Mouse (Mus musculus) heart, embryonic 13.5 days (tissue): ENCODE measurements around the gene Unc79. TPM values are rescaled to one million over a fixed set of nuclear protein-coding genes. Genes with fewer than 3 reads are reported as not detected.

Source experiments
- ATAC-seq: fragments of 200-750 bp; cut with Nextera tagmentation; 2 replicates; pipeline ENCODE4 v1.8.0; 2017; ENCODE audit warnings: moderate TSS enrichment; ENCODE audit not compliant: insufficient number of reproducible peaks, low FRiP score, low TSS enrichment; ENCODE audit errors: extremely low read depth
- H3K27ac ChIP-seq: fragments of 300-500 bp; sonication (generic); replicated peaks from 2 replicates; pipeline ENCODE4 v1.5.1; 2015; ENCODE audit warnings: moderate library complexity, mild to moderate bottlenecking, inconsistent platforms
- H3K27me3 ChIP-seq: fragments of 300-500 bp; sonication (generic); replicated peaks from 2 replicates; pipeline ENCODE4 v1.6.1; 2015; ENCODE audit warnings: mild to moderate bottlenecking, inconsistent platforms
- H3K36me3 ChIP-seq: fragments of 300-500 bp; sonication (generic); 2 replicates; pipeline ENCODE4 v1.6.1; 2015; ENCODE audit warnings: mild to moderate bottlenecking, inconsistent platforms
- H3K4me1 ChIP-seq: fragments of 300-500 bp; sonication (generic); 2 replicates; pipeline ENCODE4 v1.6.1; 2015; ENCODE audit warnings: inconsistent platforms
- H3K4me2 ChIP-seq: fragments of 300-500 bp; sonication (generic); 2 replicates; pipeline ENCODE4 v1.6.1; 2015; ENCODE audit warnings: inconsistent platforms, mild to moderate bottlenecking, moderate library complexity
- H3K4me3 ChIP-seq: fragments of 300-500 bp; sonication (generic); 2 replicates; pipeline ENCODE4 v1.5.1; 2015; ENCODE audit warnings: moderate library complexity, mild to moderate bottlenecking, inconsistent platforms
- H3K9ac ChIP-seq: fragments of 300-500 bp; sonication (generic); 2 replicates; pipeline ENCODE4 v1.6.1; 2015; ENCODE audit warnings: inconsistent platforms, mild to moderate bottlenecking, moderate library complexity
- H3K9me3 ChIP-seq: fragments of 300-500 bp; sonication (generic); 2 replicates; pipeline ENCODE4 v1.6.1; 2016; ENCODE audit warnings: inconsistent platforms
- WGBS: fragments of 180-500 bp; shearing (Covaris S2); methylation state at CpG from one replicate; pipeline ENCODE4 v1.1.7; 2015; ENCODE audit warnings: mixed read lengths; 5-methylcytosine and 5-hydroxymethylcytosine counted together
- polyA plus RNA-seq: library from polyadenylated mRNA; unstranded; fragments of >200 nt; fragmentation: Nextera tagmentation; extraction: Ambion mirVana; gene quantifications from 2 replicates; pipeline ENCODE4 v1.2.1, GENCODE M21; 2015

Gene Unc79
- polyA plus RNA-seq, 1 experiment from 2014 or later = 0.01 TPM

DNA sequence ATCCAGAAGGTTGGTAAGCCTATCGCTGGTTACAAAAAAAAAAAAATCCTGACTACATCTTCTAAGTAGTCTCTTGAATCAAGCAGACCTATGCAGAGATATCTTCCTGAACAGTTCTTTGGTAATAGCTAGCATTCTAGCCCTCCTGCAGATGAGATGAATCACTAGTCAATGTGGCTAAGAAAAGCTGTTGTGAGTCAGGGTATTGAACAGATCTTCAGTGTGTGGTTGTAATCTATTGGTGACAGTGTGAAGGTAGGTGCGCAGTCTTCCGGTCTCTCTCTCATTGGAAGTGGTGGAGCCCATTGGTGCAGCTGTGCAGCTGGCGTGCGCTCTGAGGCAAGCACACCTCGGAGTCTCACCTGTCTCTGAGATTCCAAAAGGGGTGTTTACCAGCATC lies 180.3 kb downstream of the Unc79 start:
- no peaks in the 10 kb centered on the region for H3K27me3 ChIP-seq
- H3K27ac ChIP-seq = no peak overlapping the region
- 87% methylated on average over 6 of the region's 6 CpGs for WGBS
- no peak overlapping the region for H3K4me3 ChIP-seq
- no peaks in the 10 kb centered on the region for H3K4me1 ChIP-seq
- no peak for ATAC-seq
- H3K9me3 ChIP-seq = no peaks in the 10 kb centered on the region
- no peak overlapping the region for H3K4me2 ChIP-seq
- H3K36me3 ChIP-seq = no peaks in the 10 kb centered on the region
- no peak overlapping the region for H3K9ac ChIP-seq

DNA sequence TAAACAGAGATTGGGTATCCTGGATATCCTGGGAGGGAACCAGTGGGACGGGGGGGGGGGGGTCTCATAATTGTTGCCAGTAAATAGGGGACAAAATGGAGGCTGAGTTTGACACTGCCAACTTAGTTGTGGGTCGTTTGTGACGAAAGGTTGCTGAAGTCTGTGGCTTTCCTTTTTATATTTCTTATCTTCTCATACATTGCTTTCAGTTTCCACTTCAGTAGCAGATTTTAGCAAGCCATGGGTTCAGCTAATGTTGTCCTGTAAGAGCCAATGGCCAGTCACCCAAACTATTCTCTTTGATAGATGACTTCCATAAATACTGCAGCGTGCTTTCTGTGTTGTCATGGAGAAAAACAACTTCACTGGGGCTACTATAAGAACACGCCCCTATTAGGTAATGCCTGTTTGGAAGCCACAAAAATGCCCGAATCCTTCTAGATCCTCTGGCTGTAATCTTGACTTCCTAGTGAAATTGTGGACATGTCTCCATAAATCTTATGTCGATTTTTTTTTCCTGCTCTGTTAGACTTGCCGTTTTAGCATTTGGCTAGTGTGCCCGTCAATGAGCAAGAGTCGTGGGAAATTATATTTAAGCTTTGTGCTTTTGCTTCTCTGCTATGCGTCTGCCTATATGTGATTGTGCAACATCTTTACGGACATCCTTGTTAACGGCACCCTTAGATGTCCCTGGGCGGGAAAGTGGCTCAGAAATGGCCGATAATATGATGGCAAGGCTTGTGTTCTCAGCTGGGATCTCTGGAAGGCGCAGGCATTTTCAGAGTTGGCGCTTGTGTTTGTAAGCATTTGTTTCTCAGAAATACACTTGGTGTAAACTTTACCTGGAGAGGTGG lies 181.0 kb downstream of the Unc79 start:
- WGBS = 75% methylated on average over 17 of the region's 17 CpGs
- no peak for ATAC-seq

DNA sequence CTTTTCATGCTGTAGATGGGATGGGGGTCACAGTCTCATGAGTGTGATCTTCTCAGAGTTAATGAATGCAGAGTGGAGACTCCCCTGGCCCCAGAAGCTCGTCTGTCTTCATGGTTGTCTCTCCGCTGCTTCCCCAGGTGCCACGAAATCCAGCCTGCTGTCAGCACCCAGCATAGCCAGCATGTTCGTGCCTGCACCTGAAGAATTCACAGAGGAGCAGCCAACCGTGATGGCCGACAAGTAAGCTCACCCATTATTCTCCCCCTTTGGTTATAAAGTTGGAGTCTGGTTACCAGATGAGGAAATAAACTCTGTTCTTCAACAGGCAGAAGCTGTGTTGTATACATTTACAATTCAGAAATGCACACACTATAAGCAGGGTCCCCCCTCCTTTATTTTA lies 182.8 kb downstream of the Unc79 start:
- H3K9me3 ChIP-seq = no peaks in the 10 kb centered on the region
- no peak overlapping the region for H3K4me2 ChIP-seq
- H3K36me3 ChIP-seq = no peaks in the 10 kb centered on the region
- no peak overlapping the region for H3K27ac ChIP-seq
- 58% methylated on average over 6 of the region's 6 CpGs for WGBS
- H3K4me3 ChIP-seq = no peak overlapping the region
- H3K27me3 ChIP-seq = no peaks in the 10 kb centered on the region
- H3K4me1 ChIP-seq = peaks cover 4% of the 10 kb centered on the region; the same call in 1 of the 2 replicates
- no peak overlapping the region for H3K9ac ChIP-seq
- ATAC-seq = no peak

More for the DNA sequence above, 181.0 kb downstream of the Unc79 start:
- Histone ChIP-seq H3K4me3 (no peak overlapping the region), H3K9ac (no peak overlapping the region), H3K9me3 (no peaks in the 10 kb centered on the region), H3K4me2 (no peak overlapping the region), H3K27me3 (no peaks in the 10 kb centered on the region), H3K4me1 (peaks cover 4% of the 10 kb centered on the region; the same call in 1 of the 2 replicates), H3K27ac (no peak overlapping the region), H3K36me3 (no peaks in the 10 kb centered on the region)

DNA sequence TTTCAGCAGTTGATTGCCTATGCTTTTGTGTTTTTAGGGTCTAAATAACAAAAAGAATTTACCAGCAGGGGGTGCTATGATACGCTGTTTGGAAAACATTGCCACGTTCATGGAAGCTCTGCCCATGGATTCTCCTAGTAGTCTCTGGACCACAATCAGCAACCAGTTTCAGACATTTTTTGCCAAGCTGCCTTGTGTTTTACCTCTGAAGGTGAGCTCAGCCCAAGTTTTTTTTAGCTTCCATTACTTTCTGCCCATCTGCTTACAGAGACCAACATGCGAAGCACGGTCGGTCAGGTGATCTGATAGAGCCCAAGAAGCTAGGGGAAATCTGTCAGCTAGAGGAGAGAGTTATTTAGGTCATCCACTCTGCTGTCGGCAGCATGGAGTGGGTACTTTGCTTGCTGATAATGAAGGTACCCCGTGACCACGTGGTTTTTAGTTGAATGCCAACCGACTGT lies 193.9 kb downstream of the Unc79 start:
- peaks cover 6% of the 10 kb centered on the region for H3K9me3 ChIP-seq
- no peak overlapping the region for H3K27ac ChIP-seq
- H3K27me3 ChIP-seq = peaks cover 8% of the 10 kb centered on the region; the same call in 1 of the 2 replicates
- H3K4me1 ChIP-seq = peaks cover 8% of the 10 kb centered on the region
- H3K36me3 ChIP-seq = no peaks in the 10 kb centered on the region
- no peak; the same call in 1 of the 2 replicates for ATAC-seq
- H3K9ac ChIP-seq = no peak overlapping the region
- peak overlapping the region; percentile 61 for H3K4me2 ChIP-seq
- 27% methylated on average over 9 of the region's 9 CpGs for WGBS
- peak overlapping the region; percentile 24 for H3K4me3 ChIP-seq

DNA sequence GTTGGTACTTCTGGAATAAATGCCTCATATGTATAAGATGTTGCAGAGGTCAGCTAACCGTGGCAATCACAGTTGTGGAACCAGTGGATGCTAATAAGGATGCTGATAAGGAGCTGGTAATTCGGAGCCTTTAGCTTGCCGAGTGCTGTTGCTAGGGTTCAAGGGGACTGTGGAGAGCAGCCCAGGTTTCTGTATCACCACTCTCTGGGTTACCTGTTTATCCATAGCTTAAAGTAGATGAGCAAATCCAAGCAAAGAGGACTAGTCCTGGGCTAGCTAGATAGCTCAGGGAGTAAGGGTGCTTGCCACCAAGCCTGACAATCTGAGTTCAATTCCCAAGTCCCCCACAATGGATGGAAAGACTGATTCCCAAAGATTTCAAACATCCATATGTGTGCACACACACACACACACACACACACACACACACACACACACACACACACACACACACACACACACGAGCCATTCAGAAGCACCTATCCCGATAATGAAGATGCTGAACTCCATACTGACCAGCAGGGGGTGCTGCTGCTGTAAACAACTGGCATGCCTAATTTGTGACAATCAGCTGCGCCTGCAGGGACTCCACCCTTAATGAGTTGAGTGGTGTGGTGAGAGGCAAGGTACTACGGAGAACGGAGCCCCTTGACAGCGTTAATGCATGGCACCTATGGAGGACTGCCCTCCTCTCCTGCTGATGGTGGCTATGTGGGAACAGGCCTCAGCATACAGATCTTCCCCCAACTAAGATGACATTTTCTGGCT lies 195.3 kb downstream of the Unc79 start:
- Histone ChIP-seq H3K4me3 (no peak overlapping the region), H3K27me3 (peaks cover 8% of the 10 kb centered on the region; the same call in 1 of the 2 replicates), H3K4me2 (no peak overlapping the region), H3K9ac (no peak overlapping the region), H3K4me1 (peaks cover 8% of the 10 kb centered on the region), H3K36me3 (no peaks in the 10 kb centered on the region), H3K9me3 (peaks cover 6% of the 10 kb centered on the region), H3K27ac (no peak overlapping the region)
- 18% methylated on average over 9 of the region's 9 CpGs for WGBS
- ATAC-seq = no peak

DNA sequence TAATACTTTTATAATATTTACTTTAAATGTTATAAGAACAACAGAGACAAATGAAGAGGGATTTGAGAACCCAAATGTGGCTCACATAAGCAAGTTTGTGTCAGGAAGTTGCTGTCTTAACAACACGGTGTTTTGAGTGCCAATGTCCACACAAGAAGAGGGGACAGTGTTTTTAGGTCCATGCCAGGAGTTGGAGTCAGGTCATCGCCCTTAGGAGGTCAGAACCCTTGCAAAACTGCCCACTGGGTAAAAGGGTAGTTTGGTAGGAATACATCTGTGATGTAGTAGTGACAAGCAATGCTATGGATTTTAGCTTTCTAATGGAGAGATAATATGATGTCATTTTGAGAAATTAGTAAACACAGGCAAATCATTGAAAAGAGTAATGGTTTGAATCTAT lies 201.6 kb downstream of the Unc79 start:
- 62% methylated on average over 2 of the region's 2 CpGs for WGBS
- Histone ChIP-seq H3K4me2 (no peak overlapping the region), H3K9ac (no peak overlapping the region), H3K27me3 (no peaks in the 10 kb centered on the region), H3K27ac (no peak overlapping the region), H3K9me3 (peaks cover 6% of the 10 kb centered on the region), H3K4me1 (no peaks in the 10 kb centered on the region), H3K36me3 (no peaks in the 10 kb centered on the region), H3K4me3 (no peak overlapping the region)
- no peak for ATAC-seq

DNA sequence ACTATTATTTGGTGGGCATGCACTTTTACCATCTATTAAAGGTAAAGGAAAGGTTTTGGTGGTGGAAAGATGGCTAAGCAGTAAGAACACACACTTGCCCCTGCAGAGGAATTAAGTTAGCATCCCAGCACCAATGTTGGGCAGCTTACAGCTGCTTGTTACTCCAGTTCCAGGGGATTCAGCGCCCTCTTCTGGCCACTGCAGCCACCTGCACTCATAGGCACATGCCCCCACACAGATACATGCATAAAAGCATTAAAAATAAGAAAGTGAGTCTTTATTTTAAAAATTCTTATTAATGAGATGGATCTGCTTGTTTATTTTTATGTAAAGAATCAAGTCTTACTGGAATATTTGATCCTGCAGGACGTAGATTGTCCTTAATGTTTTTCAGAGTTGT lies 206.3 kb downstream of the Unc79 start:
- H3K27ac ChIP-seq = no peak overlapping the region
- peaks cover 5% of the 10 kb centered on the region; the same call in 1 of the 2 replicates for H3K4me1 ChIP-seq
- H3K4me3 ChIP-seq = no peak overlapping the region
- H3K27me3 ChIP-seq = peaks cover 15% of the 10 kb centered on the region; the same call in 1 of the 2 replicates
- WGBS = 68% methylated on average over 2 of the region's 2 CpGs
- H3K36me3 ChIP-seq = no peaks in the 10 kb centered on the region
- H3K9ac ChIP-seq = no peak overlapping the region
- H3K9me3 ChIP-seq = no peaks in the 10 kb centered on the region; the same call in 1 of the 2 replicates
- no peak for ATAC-seq
- H3K4me2 ChIP-seq = no peak overlapping the region

DNA sequence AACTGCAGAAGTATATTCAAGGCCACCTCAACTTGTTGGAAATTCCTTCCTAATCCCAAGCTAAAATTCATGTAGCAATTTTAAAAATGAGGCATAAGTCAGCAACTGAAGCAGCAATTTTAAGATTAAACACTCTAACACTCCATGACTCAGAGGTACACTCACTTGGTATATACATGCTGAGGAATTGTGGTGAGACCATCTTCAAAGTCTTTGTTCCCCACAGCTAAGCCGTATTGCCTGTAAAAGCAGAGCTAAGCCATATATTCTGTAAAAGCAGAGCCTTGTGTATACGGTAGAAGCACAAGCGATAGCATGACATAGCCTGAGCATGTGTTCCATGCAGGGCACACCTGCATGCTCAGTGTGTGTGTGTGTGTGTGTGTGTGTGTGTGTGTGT lies 206.7 kb downstream of the Unc79 start:
- no peaks in the 10 kb centered on the region for H3K36me3 ChIP-seq
- WGBS = 64% methylated on average over 3 of the region's 3 CpGs

DNA sequence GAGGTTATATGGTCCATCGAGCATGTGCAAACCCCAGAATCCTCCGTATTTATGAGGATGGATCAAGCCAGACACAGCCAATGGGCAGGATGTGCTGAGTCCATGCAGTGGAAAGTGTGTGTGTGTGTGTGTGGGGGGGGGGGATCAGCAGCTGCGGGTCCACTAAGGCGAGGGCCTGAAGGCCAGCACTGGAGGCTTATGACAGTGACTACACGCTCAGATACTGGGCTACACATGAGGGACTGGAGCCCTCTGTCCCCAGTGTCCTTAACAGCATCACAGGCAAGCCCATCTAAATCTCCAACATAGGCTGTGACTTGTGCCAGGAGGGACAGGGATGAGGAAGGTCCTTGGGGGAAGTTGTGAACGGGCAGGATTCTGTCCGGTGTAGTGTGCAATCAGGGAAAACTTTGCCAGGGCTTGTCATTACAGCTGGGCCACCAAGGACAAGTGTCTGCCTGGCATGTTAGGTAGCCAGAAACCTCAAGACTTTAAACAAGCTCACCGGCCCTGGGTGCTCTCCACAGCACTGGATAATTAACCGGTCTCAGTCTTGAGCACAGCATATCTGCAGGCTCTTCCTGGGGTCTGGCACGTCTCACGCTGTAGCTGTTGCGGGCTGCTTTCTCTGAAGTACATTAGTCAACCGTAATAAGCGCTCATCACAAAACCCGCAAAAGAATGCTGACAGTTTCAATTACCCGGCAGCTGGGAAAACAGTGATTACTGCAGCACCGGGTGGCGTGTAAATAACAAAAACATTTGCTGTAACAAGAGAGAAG lies 208.7 kb downstream of the Unc79 start:
- Histone ChIP-seq H3K27ac (no peak overlapping the region), H3K9ac (no peak overlapping the region), H3K27me3 (peaks cover 17% of the 10 kb centered on the region; the same call in 1 of the 2 replicates), H3K4me3 (no peak overlapping the region), H3K4me2 (no peak overlapping the region), H3K9me3 (no peaks in the 10 kb centered on the region; the same call in 1 of the 2 replicates), H3K4me1 (peaks cover 5% of the 10 kb centered on the region; the same call in 1 of the 2 replicates), H3K36me3 (no peaks in the 10 kb centered on the region)
- no peak for ATAC-seq
- WGBS = 49% methylated on average over 18 of the region's 18 CpGs

More for the DNA sequence above, 206.7 kb downstream of the Unc79 start:
- Histone ChIP-seq H3K9me3 (no peaks in the 10 kb centered on the region; the same call in 1 of the 2 replicates), H3K4me3 (no peak overlapping the region), H3K4me2 (no peak overlapping the region), H3K9ac (no peak overlapping the region), H3K27ac (no peak overlapping the region), H3K27me3 (peaks cover 17% of the 10 kb centered on the region; the same call in 1 of the 2 replicates), H3K4me1 (peaks cover 5% of the 10 kb centered on the region; the same call in 1 of the 2 replicates)
- ATAC-seq = no peak

DNA sequence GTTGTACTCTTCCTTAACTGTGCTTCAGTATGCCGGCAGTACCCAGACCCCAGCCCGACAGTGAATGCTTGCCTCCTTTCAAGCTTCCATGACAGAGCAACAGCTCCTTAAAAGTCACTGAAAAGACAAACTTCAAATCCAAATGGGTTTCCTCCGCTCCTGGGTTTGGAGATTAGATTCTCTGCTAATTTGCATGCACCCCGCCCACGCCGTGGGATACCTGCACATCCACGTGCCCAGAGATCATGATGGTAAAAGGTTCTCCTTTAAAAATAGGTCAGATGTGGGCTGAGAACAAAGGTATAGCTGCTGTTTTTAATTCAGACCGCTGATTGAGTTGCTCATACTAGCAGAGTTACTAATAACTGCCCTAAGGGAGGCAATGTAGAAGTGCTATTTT lies 210.4 kb downstream of the Unc79 start:
- no peak overlapping the region for H3K27ac ChIP-seq
- H3K4me2 ChIP-seq = no peak overlapping the region
- H3K27me3 ChIP-seq = peaks cover 17% of the 10 kb centered on the region; the same call in 1 of the 2 replicates
- no peaks in the 10 kb centered on the region; the same call in 1 of the 2 replicates for H3K9me3 ChIP-seq
- 60% methylated on average over 8 of the region's 8 CpGs for WGBS
- H3K4me3 ChIP-seq = no peak overlapping the region
- no peak for ATAC-seq
- no peak overlapping the region for H3K9ac ChIP-seq
- no peaks in the 10 kb centered on the region for H3K36me3 ChIP-seq
- H3K4me1 ChIP-seq = peaks cover 5% of the 10 kb centered on the region; the same call in 1 of the 2 replicates
